Mouse (Mus musculus) lung, postnatal 0 days (tissue): Measurements from ENCODE around the gene Igflr1. TPM values are rescaled to one million over a fixed set of nuclear protein-coding genes. Genes with fewer than 3 reads are reported as not detected.
A peak's percentile ranks its signal among the peaks of the same experiment; 100 is the strongest.

ENCODE experiments used
- ATAC-seq: fragments of 200-750 bp; cut with Nextera tagmentation; 2 replicates; pipeline ENCODE4 v1.8.0; 2017; ENCODE audit warnings: moderate library complexity
- DNase-seq: peaks from one replicate; pipeline ENCODE4 v3.0.0-alpha.2; 2016; ENCODE audit warnings: low spot score
- H3K27ac ChIP-seq: fragments of 300-500 bp; sonication (generic); 2 replicates; pipeline ENCODE4 v1.5.1; 2014; ENCODE audit warnings: antibody characterized with exemption, mild to moderate bottlenecking, low read length, mixed read lengths
- H3K27me3 ChIP-seq: fragments of 300-500 bp; sonication (generic); replicated peaks from 2 replicates; pipeline ENCODE4 v1.6.1; 2014; ENCODE audit warnings: low read length, mixed read lengths; ENCODE audit not compliant: insufficient read depth
- H3K36me3 ChIP-seq: fragments of 300-500 bp; sonication (generic); 2 replicates; pipeline ENCODE4 v1.6.1; 2014; ENCODE audit warnings: low read length, mixed read lengths; ENCODE audit not compliant: insufficient read depth
- H3K4me1 ChIP-seq: fragments of 300-500 bp; sonication (generic); 2 replicates; pipeline ENCODE4 v1.6.1; 2014; ENCODE audit warnings: antibody characterized with exemption, low read depth, low read length, mixed read lengths; ENCODE audit not compliant: insufficient read depth
- H3K4me2 ChIP-seq: fragments of 300-500 bp; sonication (generic); replicated peaks from 2 replicates; pipeline ENCODE4 v1.6.1; 2014; ENCODE audit warnings: low read depth, mild to moderate bottlenecking, low read length, moderate library complexity, mixed read lengths
- H3K4me3 ChIP-seq: fragments of 300-500 bp; sonication (generic); 2 replicates; pipeline ENCODE4 v1.5.1; 2014; ENCODE audit warnings: low read depth, low read length
- H3K9ac ChIP-seq: fragments of 300-500 bp; sonication (generic); replicated peaks from 2 replicates; pipeline ENCODE4 v1.6.1; 2014; ENCODE audit warnings: low read depth, mild to moderate bottlenecking
- H3K9me3 ChIP-seq: fragments of 300-500 bp; sonication (generic); 2 replicates; pipeline ENCODE4 v1.6.1; 2016; ENCODE audit warnings: low read length, mixed read lengths
- CTCF ChIP-seq: IDR thresholded peaks from 2 replicates; pipeline ENCODE4 v1.5.1; 2016; ENCODE audit warnings: antibody characterized with exemption, mild to moderate bottlenecking
- EP300 ChIP-seq: IDR thresholded peaks from 2 replicates; pipeline ENCODE4 v1.6.1; 2016; ENCODE audit warnings: antibody characterized with exemption, mild to moderate bottlenecking, control low read depth
- WGBS: fragments of 180-500 bp; shearing (Covaris S2); extraction: QIAGEN DNeasy Blood & Tissue Kit; methylation state at CpG from one replicate; pipeline ENCODE4 v1.1.7; 2014; 5-methylcytosine and 5-hydroxymethylcytosine counted together
- polyA plus RNA-seq: library from polyadenylated mRNA; unstranded; fragments of >200 nt; fragmentation: Nextera tagmentation; extraction: Ambion mirVana; gene quantifications from 2 replicates; pipeline ENCODE4 v1.2.1, GENCODE M21; 2015

The Igflr1 gene
- polyA plus RNA-seq, 1 experiment from 2014 or later: 3.2 TPM

GRCm38 (mm10) chr7:30558656-30559442, 6.4 kb upstream of the Igflr1 start:
- WGBS: 9% methylated on average over 12 of the region's 12 CpGs
- Histone ChIP-seq H3K27ac (peak overlapping the region; percentile 57), H3K27me3 (no peaks in the 10 kb centered on the region), H3K9me3 (no peaks in the 10 kb centered on the region), H3K4me1 (peaks cover 12% of the 10 kb centered on the region; the same call in 1 of the 2 replicates), H3K4me2 (peak overlapping the region; percentile 64), H3K9ac (peak overlapping the region; percentile 55), H3K4me3 (peak overlapping the region; percentile 49), H3K36me3 (peaks cover 14% of the 10 kb centered on the region; the same call in 1 of the 2 replicates)
- TF ChIP-seq EP300 (no peak), CTCF (no peak)
- DNase-seq: peak; percentile 31
- ATAC-seq: no peak

DNA sequence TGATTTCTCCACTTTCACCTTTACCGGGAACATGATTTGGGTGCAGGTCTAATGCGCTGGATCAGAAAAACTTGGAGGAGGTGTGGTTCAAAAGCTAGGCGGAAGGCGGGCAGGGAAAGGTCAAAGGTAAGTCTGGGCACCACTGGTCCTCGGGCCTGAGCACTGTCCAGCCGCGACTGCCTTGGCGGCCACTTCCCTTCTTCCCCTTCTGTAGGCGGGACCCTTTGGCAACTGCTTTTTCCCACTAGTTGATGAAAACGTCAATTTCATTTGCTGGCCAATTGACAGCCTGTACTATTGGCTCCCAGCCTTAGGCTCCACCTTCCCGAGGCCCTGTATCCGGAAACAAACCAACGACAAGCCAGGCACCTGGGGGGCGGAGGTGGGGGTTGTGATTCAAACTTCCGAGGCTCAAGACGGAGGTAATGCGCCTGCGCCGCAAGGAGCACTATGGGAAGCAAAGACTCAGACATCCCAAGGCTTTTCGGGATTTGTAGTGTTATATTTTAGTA, 5.7 kb upstream of the Igflr1 start, which contains the start of gene Lin37:
Lin37 (minus strand) TSS at position 396 of the 512 bp plus-strand sequence.
- peak within 1 kb of the TSS; percentile 55 for H3K9ac ChIP-seq
- ATAC-seq (peak; percentile 89), DNase-seq (peak; percentile 99)
- peaks cover 14% of the 10 kb centered on the region; the same call in 1 of the 2 replicates for H3K36me3 ChIP-seq
- peak within 1 kb of the TSS; percentile 64 for H3K4me2 ChIP-seq
- H3K9me3 ChIP-seq: no peaks in the 10 kb centered on the region
- TF ChIP-seq EP300 (no peak), CTCF (no peak)
- peaks cover 12% of the 10 kb centered on the region; the same call in 1 of the 2 replicates for H3K4me1 ChIP-seq
- no peaks in the 10 kb centered on the region for H3K27me3 ChIP-seq
- WGBS: 1% methylated on average over 20 of the region's 20 CpGs
- peak within 1 kb of the TSS; percentile 57 for H3K27ac ChIP-seq
- peak within 1 kb of the TSS; percentile 49 for H3K4me3 ChIP-seq

GRCm38 (mm10) chr7:30560296-30560695, 4.9 kb upstream of the Igflr1 start:
- Histone ChIP-seq H3K9me3 (no peaks in the 10 kb centered on the region), H3K36me3 (peaks cover 15% of the 10 kb centered on the region), H3K27ac (no peak overlapping the region), H3K27me3 (no peaks in the 10 kb centered on the region), H3K4me1 (peaks cover 12% of the 10 kb centered on the region; the same call in 1 of the 2 replicates), H3K4me3 (no peak overlapping the region), H3K4me2 (no peak overlapping the region; the same call in 1 of the 2 replicates), H3K9ac (no peak overlapping the region)
- TF ChIP-seq EP300: no peak
- no peak for TF ChIP-seq CTCF
- 61% methylated on average over 2 of the region's 2 CpGs for WGBS
- ATAC-seq (no peak), DNase-seq (peak; percentile 15)

- DNase-seq: peak; percentile 36
- TF ChIP-seq EP300 (no peak), CTCF (no peak)
- H3K27ac ChIP-seq: peak overlapping the region; percentile 68
- peaks cover 5% of the 10 kb centered on the region; the same call in 1 of the 2 replicates for H3K36me3 ChIP-seq
- under 1% methylated on average over 27 of the region's 27 CpGs for WGBS
- no peaks in the 10 kb centered on the region for H3K27me3 ChIP-seq
- ATAC-seq: no peak
- H3K9ac ChIP-seq: peak overlapping the region; percentile 73
- H3K4me2 ChIP-seq: peak overlapping the region; percentile 72
- H3K4me1 ChIP-seq: peaks cover 12% of the 10 kb centered on the region; the same call in 1 of the 2 replicates
- no peaks in the 10 kb centered on the region for H3K9me3 ChIP-seq
- peak overlapping the region; percentile 81 for H3K4me3 ChIP-seq
Observed at GRCm38 (mm10) chr7:30562526-30563116, 2.6 kb upstream of the Igflr1 start.

DNA sequence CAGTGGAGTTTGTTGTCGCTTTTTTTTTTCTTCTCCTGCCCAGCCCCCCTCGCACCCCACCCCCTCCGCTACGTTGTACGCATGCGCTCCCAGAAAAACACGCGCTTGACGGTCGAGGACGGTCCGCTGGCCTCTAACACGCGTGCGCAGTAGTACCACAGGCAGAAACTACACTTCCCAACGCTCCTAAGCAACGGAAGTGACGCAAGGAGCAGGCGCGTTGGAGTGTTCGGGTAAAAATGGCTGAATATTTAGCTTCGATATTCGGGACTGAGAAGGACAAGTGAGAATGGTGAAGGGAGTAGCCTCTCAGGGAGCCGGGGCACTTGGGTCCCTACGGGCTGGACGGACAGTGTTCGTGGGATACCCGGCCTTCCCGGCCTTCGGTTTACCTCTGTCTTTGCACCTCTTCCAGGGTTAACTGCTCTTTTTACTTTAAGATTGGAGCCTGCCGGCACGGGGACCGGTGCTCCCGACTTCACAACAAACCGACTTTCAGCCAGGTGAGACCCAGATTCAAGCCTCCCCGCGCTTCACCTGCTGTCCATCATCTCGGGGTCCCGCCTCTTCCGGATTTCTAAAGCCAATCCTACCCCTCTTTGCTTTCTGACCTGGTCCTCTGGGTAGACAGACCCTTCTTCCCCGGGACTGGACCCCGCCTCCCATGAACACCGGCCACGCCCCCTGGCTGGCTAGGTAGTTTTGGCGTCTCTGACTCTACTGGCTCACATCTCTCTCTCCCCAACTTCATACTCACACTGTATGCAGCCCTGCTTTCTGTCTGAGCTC, 1.9 kb upstream of the Igflr1 start, which contains the start of the genes U2af1l4, Gm49396 and Psenen:
U2af1l4 (plus strand) TSS at position 185 of the 789 bp plus-strand sequence.
Gm49396 (plus strand) TSS at position 228 of the 789 bp plus-strand sequence.
Psenen (minus strand) TSS at position 511 of the 789 bp plus-strand sequence.
- H3K27me3 ChIP-seq: no peaks in the 10 kb centered on the region
- H3K36me3 ChIP-seq: peaks cover 7% of the 10 kb centered on the region; the same call in 1 of the 2 replicates
- H3K4me1 ChIP-seq: peaks cover 12% of the 10 kb centered on the region; the same call in 1 of the 2 replicates
- TF ChIP-seq CTCF: peak; percentile 5; the same call in 1 of the 2 replicates
- TF ChIP-seq EP300: no peak
- H3K9me3 ChIP-seq: no peaks in the 10 kb centered on the region
- H3K4me2 ChIP-seq: peak within 1 kb of the TSS; percentile 72
- DNase-seq: peak; percentile 99
- peak; percentile 88 for ATAC-seq
- peak within 1 kb of the TSS; percentile 81 for H3K4me3 ChIP-seq
- peak within 1 kb of the TSS; percentile 73 for H3K9ac ChIP-seq
- peak within 1 kb of the TSS; percentile 95 for H3K27ac ChIP-seq
- 2% methylated on average over 45 of the region's 45 CpGs for WGBS
